Mouse (Mus musculus) ES-E14 (cell line): Measurements from ENCODE around the gene Ces1e. TPM values are rescaled to one million over a fixed set of nuclear protein-coding genes. Genes with fewer than 3 reads are reported as not detected.

ENCODE experiments used
- DNase-seq: peaks from one replicate; pipeline ENCODE4 v3.0.0-alpha.2; 2013; ENCODE audit warnings: low read depth, low spot score
- H3K27ac ChIP-seq: 2 replicates; pipeline ENCODE4 v1.5.1; 2012; ENCODE audit warnings: low read depth, mild to moderate bottlenecking, low read length, moderate library complexity, mixed read lengths; ENCODE audit not compliant: poor library complexity, insufficient read depth, severe bottlenecking
- H3K36me3 ChIP-seq: 2 replicates; pipeline ENCODE4 v1.6.1; 2012; ENCODE audit warnings: mild to moderate bottlenecking, low read length, moderate library complexity, mixed read lengths; ENCODE audit not compliant: control insufficient read depth, poor library complexity, insufficient read depth, severe bottlenecking
- H3K4me1 ChIP-seq, 2 experiments: fragments of 150-350 bp in 1 of 2; sonication (generic) in 1 of 2; 2 replicates each; pipeline ENCODE4 v1.6.1; 2012; ENCODE audit warnings: low read length in 2 of 2, mild to moderate bottlenecking in 1 of 2, mixed read lengths in 1 of 2; ENCODE audit not compliant: control insufficient read depth in 2 of 2, insufficient read depth in 2 of 2, poor library complexity in 1 of 2
- H3K4me3 ChIP-seq, 2 experiments: fragments of 150-350 bp in 1 of 2; sonication (generic) in 1 of 2; 2 replicates each; pipeline ENCODE4 v1.5.1; 2012; ENCODE audit warnings: low read length in 2 of 2, low read depth in 1 of 2, mild to moderate bottlenecking in 1 of 2, mixed read lengths in 1 of 2; ENCODE audit not compliant: insufficient read depth in 1 of 2, poor library complexity in 1 of 2, severe bottlenecking in 1 of 2
- H3K9ac ChIP-seq: 2 replicates; pipeline ENCODE4 v1.6.1; 2012; ENCODE audit warnings: low read depth, mild to moderate bottlenecking, low read length, mixed read lengths; ENCODE audit not compliant: poor library complexity, insufficient read depth, severe bottlenecking
- H3K9me3 ChIP-seq: fragments of 150-350 bp; sonication (generic); 2 replicates; pipeline ENCODE4 v1.6.1; 2012; ENCODE audit warnings: low read depth, mild to moderate bottlenecking, low read length; ENCODE audit not compliant: control insufficient read depth, insufficient read depth
- CHD2 ChIP-seq: IDR thresholded peaks from 2 replicates; pipeline ENCODE4 v1.6.1; 2014; ENCODE audit warnings: mild to moderate bottlenecking, low read depth, low read length, inconsistent platforms
- HCFC1 ChIP-seq: IDR thresholded peaks from 2 replicates; pipeline ENCODE4 v1.6.1; 2012; ENCODE audit warnings: low read length, inconsistent platforms, borderline replicate concordance; ENCODE audit not compliant: insufficient read depth
- MAFK ChIP-seq: IDR thresholded peaks from 2 replicates; pipeline ENCODE4 v1.6.1; 2014; ENCODE audit warnings: mild to moderate bottlenecking, low read depth, low read length, inconsistent platforms; ENCODE audit not compliant: insufficient read depth
- ZC3H11A ChIP-seq: IDR thresholded peaks from 2 replicates; pipeline ENCODE4 v1.6.1; 2012; ENCODE audit warnings: low read depth, mild to moderate bottlenecking, inconsistent platforms, low read length, borderline replicate concordance
- ZNF384 ChIP-seq: IDR thresholded peaks from 2 replicates; pipeline ENCODE4 v1.6.1; 2012; ENCODE audit warnings: low read depth, low read length, inconsistent platforms
- in situ Hi-C, 2 experiments: fragments of 600-800 bp; cut with MboI; formaldehyde crosslinking; loops; one replicate each; pipeline ENCODE4 v1.15.1; 2025; ENCODE audit warnings: low sequenced_read_pairs in 2 of 2, inconsistent platforms in 1 of 2; ENCODE audit not compliant: unreplicated experiment in 2 of 2
- total RNA-seq: library from RNA; depleted of rRNA; stranded (reverse); fragments of 300-350 nt; gene quantifications from 2 replicates; pipeline ENCODE4 v1.2.3, GENCODE M21; 2012; rRNA removed

The Ces1e gene
- total RNA-seq, 1 experiment, result not detected

DNA sequence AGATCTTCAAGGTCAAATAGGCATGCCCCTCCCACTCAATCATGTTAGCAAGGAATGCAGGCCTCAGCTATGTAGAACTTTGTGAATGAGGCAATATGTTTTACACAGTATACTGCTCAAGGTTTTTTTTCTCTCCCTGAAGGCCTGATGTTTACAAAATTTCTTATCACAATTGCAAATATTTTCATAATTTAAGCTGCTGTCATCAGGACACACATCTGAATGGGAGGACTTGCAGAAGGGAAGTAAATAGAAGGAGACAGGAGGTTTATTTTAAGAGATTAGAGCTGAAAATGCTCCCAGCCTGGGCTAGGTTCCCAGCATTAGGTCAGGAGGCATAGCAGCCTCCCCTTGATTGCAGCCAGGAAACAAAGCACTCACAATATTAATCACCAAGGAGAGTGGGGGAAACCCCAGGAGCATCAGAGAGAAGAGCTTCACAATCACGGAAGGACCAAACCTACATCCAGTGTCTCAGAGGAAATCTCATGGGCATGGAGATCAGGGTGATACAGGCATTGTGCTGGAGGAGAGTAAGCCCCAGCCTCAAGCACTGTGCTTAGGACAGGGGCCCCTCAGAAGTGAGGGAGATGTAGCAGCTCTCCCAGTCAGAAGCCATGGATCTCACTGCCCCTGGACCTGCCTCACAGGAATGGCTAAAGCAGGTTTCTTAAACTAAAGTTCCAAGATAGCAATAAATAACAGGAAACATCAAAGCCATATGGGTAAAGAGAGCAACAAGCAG is 57.4 kb downstream of the Ces1e start:
- H3K9ac ChIP-seq, result no peak overlapping the region
- H3K27ac ChIP-seq, result no peak overlapping the region
- no peak for DNase-seq
- TF ChIP-seq ZNF384 (no peak), MAFK (no peak), HCFC1 (no peak), CHD2 (no peak), ZC3H11A (no peak)
- H3K9me3 ChIP-seq, result no peaks in the 10 kb centered on the region
- no peak overlapping the region for H3K4me3 ChIP-seq
- no peaks in the 10 kb centered on the region for H3K36me3 ChIP-seq
- H3K4me1 ChIP-seq, result peaks cover 5 to 6% of the 10 kb centered on the region in 2 experiments; a peak in 2 of 4 replicates
- in situ Hi-C loops, result no loop called here

DNA sequence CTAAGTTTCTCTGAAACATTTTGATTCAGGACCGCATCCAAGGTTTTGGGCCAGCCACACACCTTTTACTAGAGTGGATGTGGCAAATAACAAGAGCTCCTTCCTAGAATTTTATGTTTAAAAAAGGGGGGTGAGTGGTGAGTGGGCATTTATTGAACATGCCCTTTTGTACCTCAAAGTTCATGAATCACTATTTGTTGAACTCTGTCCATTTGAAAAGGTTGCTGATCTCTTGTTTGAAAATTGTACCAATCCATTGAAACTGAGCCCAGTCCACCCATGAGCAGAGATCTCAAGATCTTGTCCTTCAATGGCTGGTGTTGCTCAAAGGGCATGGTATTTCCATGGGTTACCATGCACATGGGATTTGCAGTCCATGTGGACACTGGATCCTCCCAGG is 66.1 kb downstream of the Ces1e start:
- H3K4me1 ChIP-seq, result no peaks in the 10 kb centered on the region
- no peak overlapping the region for H3K4me3 ChIP-seq
- no peak for DNase-seq
- H3K9ac ChIP-seq, result no peak overlapping the region
- H3K9me3 ChIP-seq, result no peaks in the 10 kb centered on the region
- no peak overlapping the region for H3K27ac ChIP-seq
- TF ChIP-seq ZC3H11A (no peak), MAFK (no peak), ZNF384 (no peak), HCFC1 (no peak), CHD2 (no peak)
- H3K36me3 ChIP-seq, result no peaks in the 10 kb centered on the region
- in situ Hi-C loops, result no loop called here

DNA sequence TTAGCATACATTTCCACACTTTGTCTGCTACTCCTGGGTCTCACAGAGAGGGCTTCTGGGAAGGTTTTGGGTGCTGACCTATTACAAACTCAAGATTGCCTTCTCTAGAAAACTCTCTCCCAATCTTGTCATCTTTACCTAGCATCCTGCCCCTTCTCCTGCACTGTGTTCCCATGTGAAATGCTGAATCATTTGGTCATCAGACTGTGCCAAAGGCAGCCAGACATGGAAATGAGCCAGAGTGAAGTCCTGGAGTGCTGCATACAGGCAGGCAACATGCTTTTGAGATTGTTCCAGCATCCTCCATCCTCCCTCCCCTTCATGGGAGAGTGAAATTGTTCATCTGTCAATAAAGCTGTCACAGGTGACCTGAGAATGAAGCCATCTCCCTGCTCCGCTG is 78.0 kb downstream of the Ces1e start:
- Histone ChIP-seq H3K27ac (no peak overlapping the region), H3K4me1 (no peaks in the 10 kb centered on the region), H3K4me3 (no peak overlapping the region), H3K9ac (no peak overlapping the region), H3K9me3 (no peaks in the 10 kb centered on the region), H3K36me3 (no peaks in the 10 kb centered on the region)
- in situ Hi-C loops, result no loop called here
- no peak for DNase-seq
- TF ChIP-seq ZNF384 (no peak), ZC3H11A (no peak), HCFC1 (no peak)

Other genes with a start within 250 kb of the Ces1e start
- gene Ces1a, start 181.4 kb downstream of the Ces1e start, total RNA-seq, result 0.27 TPM in 1 of 2 replicates, not detected in the other
- 0.18 TPM in 1 of 2 replicates, not detected in the other for gene Ces1b, start 149.6 kb downstream of the Ces1e start, total RNA-seq
- 0.79 and 0.85 TPM in 2 replicates for gene Ces1c, start 98.3 kb downstream of the Ces1e start, total RNA-seq
- gene Ces1d, start 31.8 kb downstream of the Ces1e start, total RNA-seq, result not detected in 2 replicates
- gene Ces1f, start 50.1 kb upstream of the Ces1e start, total RNA-seq, result not detected in 2 replicates
- gene Ces1g, start 107.7 kb upstream of the Ces1e start, total RNA-seq, result 0.09 TPM in 1 of 2 replicates, not detected in the other
- not detected in 2 replicates for gene Ces1h, start 150.1 kb upstream of the Ces1e start, total RNA-seq